Mouse (Mus musculus) layer of hippocampus, adult 11-12 months (tissue): ENCODE measurements around the gene Ptgir.

Source experiments
- DNase-seq: peaks from one replicate; pipeline ENCODE4 v3.0.0; 2022; ENCODE audit warnings: low spot score

Gene Ptgir

GRCm38 (mm10) chr7:16891641-16892351, 14.5 kb upstream of the Ptgir start, which contains the start of gene Gng8:
Gene Gng8, plus strand, starts transcription at chr7:16891786.
- DNase-seq = peak; percentile 91

- DNase-seq = no peak
Observed at GRCm38 (mm10) chr7:16892352-16892730, 13.9 kb upstream of the Ptgir start.

DNA sequence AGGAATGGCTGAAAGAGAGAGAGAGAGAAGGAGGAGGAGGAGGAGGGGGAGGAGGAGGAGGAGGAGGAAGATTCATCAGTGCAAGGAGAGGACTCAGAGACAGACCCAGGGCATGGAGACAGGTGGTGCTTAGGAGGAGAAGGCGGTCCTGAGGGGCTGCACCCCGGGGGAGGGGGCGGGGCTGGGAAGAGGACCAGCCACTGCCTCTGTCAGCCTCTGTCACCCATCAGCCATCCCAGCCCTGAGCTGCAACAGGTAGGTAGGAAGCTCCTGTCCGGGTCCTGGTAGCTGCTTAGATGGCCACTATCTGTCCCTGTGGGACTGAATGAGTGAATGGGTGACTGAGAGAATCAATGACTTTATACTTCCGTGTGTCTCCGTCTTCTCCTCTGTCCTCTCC, 12.7 kb upstream of the Ptgir start:
- no peak for DNase-seq

DNA sequence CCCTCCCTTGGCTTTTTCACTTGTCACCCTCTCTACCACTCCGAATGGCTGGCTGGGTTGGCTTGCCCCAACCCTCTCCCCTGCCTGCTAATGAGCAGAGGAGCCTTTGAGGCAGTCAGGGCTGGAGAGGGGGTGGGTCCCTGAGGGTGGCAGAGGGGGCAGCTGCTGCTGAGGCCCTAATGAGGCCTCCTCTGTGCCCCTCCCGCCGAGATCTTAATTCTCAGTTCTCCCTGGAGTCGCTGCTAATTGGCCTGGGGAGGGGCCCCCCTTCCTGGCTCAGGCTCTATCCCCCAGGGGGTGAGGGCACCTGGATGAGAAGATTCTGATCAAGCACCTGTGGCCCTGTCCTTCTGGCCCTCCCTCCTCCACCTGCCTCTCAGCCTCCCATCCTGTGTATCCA, 12.0 kb upstream of the Ptgir start:
- DNase-seq = no peak

DNA sequence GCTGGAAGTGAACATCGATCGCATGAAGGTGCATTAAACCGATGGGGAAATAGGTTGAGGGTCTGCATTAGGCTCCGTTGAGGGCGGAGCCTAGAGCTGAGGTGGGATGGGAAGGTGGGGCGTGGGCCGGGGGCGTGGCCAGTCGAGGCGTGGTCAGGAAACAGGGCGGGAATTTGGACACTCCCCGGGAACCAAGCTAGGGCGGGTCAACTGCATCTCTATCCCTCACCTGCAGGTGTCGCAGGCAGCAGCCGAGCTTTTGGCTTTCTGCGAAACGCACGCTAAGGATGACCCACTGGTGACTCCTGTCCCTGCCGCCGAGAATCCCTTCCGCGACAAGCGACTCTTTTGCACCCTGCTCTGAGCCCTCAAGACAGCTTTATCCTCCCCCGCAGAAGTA, 11.3 kb upstream of the Ptgir start:
- peak; percentile 72 for DNase-seq

- no peak for DNase-seq
Observed at GRCm38 (mm10) chr7:16895511-16895910, 10.8 kb upstream of the Ptgir start.

DNA sequence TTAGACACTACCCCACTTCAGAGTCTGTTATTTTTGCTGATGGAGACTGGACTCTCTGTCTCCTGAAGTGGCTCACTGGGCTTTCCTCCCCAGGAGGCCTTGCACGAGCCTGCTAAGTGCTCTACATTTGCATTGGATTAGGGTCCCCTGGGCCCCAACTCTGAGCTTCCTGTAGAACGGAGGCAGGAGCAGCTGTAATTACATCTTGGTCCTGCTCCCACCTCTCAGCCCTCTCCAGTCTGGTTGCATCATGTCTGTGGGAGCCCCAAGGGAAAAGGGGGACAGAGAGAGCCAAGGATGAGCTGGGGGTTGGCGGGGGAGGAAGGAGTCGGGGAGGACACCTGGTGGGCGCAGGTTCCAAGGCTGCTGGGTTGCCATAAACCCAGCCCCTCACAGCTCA, 5.8 kb upstream of the Ptgir start:
- no peak for DNase-seq

DNA sequence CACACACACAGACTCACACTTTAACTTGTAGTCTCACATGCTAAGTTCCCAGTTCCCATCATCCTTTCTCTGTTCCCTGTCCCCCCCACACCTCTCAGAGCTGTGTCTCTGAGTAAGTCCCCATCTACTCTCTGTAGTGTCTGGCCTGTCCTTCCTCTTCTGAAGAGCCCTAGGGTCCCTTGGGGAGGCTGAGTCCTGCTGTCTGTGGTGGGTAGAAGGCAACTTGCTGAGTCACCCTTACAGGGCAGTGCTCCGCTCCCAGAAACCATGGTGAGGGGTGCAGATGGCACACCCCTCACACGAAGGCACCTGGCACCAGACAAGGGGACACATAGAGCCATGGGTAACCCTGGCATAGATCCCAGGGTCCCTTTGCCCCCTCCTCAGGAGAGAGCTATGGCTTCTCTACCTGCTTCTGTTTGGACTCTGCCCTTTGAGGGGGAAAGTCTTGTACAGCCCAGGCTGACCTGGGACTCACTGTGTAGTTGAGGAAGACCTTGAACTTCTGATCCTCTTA, 2.8 kb upstream of the Ptgir start:
- DNase-seq = no peak

- DNase-seq = no peak
Observed at GRCm38 (mm10) chr7:16904120-16904675, 2.1 kb upstream of the Ptgir start.

DNA sequence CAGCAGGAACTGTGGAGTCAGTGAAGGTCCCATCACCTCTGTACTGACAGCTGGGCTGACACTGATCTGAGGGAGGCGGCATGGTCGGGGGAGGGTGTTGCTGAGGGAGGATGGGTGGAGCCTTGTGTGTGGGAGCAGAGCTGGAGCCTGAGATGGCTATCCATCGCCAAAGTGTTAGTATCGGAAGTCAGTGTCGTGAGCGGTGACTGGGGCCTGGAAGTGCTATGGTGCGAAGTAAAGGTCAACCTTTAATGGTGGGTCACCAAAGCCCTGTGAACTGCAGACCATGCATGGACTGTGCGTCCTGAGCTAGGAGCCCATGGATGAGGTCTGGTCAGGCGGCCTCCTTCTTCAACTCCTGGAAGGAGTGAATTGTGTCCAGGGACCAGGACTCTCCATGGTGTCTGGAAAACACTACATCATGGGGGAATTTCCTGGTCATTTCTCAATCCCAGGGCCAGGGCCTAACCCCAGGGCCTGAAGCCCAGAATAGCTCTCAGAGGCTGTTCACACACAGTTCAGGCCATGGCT, 734 bp upstream of the Ptgir start:
- no peak for DNase-seq

DNA sequence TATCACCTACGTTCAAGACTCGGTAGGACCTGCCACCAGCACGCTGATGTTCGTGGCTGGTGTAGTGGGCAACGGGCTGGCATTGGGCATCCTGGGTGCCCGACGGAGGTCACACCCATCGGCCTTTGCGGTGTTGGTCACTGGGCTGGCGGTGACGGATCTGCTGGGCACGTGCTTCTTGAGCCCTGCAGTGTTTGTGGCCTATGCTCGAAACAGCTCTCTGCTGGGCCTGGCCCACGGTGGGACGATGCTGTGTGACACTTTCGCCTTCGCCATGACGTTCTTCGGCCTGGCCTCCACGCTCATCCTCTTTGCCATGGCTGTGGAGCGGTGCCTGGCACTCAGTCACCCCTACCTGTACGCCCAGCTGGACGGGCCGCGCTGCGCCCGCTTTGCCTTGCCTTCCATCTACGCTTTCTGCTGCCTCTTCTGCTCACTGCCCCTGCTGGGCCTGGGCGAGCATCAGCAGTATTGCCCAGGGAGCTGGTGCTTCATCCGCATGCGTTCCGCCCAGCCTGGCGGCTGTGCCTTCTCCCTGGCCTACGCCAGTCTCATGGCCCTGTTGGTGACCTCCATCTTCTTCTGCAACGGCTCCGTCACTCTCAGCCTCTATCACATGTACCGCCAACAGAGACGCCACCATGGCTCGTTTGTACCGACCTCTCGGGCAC, 734 bp downstream of the Ptgir start:
- DNase-seq = no peak

GRCm38 (mm10) chr7:16907842-16908241, 1.6 kb downstream of the Ptgir start:
- no peak for DNase-seq

- no peak for DNase-seq
Observed at GRCm38 (mm10) chr7:16908367-16908766, 2.1 kb downstream of the Ptgir start.

DNA sequence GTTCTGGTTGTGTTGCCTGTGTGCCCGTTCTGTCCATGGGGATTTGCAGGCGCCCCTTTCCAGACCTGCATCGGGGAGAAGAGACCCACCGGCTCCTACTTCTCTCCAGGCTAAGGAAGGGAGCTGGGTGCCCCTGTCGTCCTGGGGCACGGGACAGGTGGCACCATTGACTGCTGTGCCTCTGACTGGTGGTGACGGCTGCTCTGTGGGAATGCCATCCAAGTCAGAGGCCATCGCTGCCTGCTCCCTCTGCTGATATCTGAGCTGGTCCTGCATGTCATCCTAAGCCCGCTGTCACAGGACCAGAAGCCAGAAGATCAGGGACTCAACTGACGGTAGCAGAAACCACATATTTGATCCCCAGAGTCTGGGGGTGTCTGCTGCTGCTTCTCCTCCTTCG, 2.6 kb downstream of the Ptgir start:
- no peak for DNase-seq

GRCm38 (mm10) chr7:16909909-16910308, 3.6 kb downstream of the Ptgir start:
- no peak for DNase-seq

GRCm38 (mm10) chr7:16911904-16912303, 5.6 kb downstream of the Ptgir start:
- DNase-seq = no peak

GRCm38 (mm10) chr7:16912360-16912759, 6.1 kb downstream of the Ptgir start:
- no peak for DNase-seq

DNA sequence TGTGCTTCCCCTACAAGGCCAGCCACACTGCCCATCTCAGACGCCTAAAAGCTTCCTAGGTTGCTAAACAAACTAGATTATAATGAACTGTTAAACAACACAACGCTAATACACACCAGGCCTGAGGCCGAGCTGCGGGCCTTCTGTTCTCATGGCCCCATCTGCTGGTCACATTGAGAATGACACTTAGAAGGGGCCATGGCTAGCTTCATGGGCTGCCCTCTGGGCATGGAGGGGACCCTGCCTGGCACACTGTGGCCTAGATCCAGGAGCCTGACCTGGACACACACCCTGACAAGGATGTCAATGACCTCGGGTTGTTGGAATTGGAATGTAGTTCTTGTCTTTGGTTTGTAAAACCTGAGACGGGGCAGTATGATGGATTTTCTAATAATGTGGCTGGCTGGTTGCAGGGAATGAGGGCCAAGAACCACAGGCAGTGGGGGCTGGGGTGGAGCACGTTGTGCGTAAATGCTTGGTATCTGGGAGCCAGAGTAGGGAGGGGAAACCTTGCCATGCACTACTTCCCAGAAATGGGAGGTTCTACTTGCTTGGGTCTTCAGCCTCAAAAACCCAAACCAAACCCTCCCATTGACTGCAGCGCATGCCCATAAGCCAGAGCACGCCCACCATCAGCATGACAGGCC, 7.6 kb downstream of the Ptgir start:
- DNase-seq = peak; percentile 81

DNA sequence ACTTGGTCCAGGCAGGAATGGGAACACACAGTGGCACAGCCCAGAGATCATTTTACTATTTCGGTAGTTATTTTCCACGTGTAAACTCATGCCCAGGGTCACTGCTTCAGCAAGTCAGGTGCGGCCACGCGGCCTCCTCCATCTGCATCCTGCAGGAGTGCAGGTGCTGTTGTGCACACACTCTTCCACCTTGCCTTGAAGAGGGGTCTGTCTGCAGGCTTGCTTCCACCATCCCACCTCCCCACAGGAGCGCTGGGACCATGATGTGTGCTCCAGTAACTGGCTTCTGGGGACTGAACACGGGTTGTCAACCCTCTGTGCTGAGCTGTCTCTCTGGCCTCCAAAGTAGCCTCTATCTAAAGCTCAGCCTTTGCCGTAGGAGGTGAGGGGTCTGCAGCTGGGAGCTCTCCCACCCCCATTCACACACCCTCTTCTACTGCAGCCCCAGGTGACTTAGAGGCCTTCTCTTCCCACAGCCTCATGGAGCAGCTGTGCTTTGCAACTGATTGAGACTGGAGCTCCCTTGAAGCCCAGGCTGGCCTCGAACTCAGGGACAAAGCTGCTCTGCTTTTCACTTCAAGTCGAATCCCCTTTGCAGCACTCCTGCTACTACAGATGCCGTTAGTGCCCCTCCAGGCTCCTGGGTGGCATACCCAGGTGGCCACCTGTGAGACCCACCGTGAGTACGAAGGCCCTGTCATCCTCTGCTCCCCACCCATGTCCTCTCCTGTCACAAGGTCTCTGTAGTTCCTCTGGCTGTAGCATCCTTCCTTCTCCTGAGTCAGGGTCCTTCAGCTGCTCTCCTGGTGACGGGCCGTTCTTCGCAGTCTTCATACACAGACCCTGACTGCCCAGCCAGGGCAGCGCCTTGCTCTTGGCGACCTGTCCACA, 8.4 kb downstream of the Ptgir start:
- DNase-seq = no peak

DNA sequence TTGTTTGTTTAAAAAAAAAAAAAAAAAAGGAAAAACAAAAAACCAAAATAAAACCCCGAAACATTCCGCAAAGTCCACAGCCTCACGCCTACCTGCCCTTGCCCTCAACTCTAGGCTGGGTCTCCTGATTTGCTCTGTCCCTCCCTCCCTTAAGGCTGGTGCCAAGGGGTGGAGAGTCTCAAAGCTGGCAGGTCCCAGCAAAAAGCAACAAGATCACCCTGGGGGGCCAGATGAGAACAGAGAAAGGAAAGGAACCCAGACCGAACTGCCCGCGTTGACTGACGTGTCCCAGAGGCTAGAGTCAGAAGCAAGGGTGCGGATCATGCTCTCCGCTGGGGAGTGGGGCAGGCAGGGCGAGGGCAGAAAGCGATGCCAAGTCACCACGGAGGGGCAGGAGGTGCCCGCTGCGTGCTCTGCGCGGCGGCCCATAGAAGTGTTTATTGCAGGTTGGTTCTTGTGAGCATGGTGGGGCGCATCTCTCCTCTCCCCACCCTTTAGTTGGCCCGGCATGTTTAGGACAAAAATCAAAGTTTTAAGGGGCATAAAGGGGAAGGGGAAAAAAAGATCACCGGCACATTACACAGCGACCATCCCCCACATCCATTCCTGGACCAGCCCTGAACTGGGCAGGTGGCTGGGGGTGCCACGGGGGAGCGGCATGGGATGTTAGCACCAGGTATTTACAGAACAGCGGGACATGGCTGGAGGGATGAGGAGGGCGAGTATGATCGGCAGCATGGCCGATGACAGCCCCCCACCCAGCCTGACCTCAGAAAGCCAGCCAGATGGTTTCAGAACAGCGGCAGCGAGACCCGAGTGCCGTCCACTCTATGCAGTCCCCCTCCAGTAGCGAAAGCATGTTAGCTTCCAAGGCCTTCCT, 9.4 kb downstream of the Ptgir start:
- DNase-seq = no peak
